ENCODE assay signal across 19 mouse cellular contexts in the genomic region with DNA sequence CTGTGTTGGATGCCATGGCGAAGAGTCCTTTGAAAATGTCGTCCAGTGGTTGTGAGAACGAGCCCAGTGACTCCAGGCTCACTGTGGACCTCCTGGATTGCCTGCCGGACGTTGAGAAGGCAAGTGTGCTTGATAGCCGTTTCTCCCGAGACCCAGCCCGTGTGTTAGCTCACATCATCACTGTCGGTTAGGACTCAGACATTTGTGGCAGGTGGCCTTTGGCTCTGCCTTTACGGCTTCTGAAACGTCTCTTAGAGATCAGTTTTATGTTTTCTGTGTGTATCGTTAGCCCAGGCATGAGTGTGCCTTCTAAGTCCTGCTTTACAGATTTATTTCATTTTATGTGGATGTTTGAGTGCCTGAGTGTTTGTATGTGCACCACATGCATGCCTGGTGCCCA. TPM values are rescaled to one million over a fixed set of nuclear protein-coding genes. Genes with fewer than 3 reads are reported as not detected.
A peak's percentile ranks its signal among the peaks of the same experiment; 100 is the strongest.
DNase-seq lines count a peak whose midpoint lies in the region.
"Had no signal": no experiment of that assay in that cellular context is flagged by ENCODE, and none has a peak within 500 bp of the region (broad histone marks: within the 10 kb centered on the region; RNA-seq: fewer than 3 reads in every experiment).

No protein-coding gene starts in this region.

- no peak overlapping the region for H3K4me3 ChIP-seq in heart, embryonic 10.5 days

- H3K36me3 ChIP-seq in heart, embryonic 10.5 days, result peaks cover 76% of the 10 kb centered on the region
- H3K36me3 ChIP-seq: G1E had no signal

- peak; percentile 60 for DNase-seq in heart, adult 11 months
- no peak for DNase-seq in heart, postnatal 4 days
- peak; percentile 41 for DNase-seq in heart, embryonic 10.5 days (ENCODE audit: low spot score)
- no peak for DNase-seq in heart, postnatal 25 days (ENCODE audit: low spot score)
- DNase-seq: adrenal gland, adult 2 months; adrenal gland, adult 8-10 months; adrenal gland, postnatal 10 days; adrenal gland, postnatal 14 days; adrenal gland, postnatal 25 days; adrenal gland, postnatal 36 days; B cell, adult 2 months; cerebellum, adult 11 months; cerebellum, adult 11-12 months; cerebellum, adult 18-20 months had no signal

- H3K4me1 ChIP-seq in heart, embryonic 10.5 days, result peaks cover 14% of the 10 kb centered on the region; the same call in 1 of the 2 replicates

- no peaks in the 10 kb centered on the region for H3K27me3 ChIP-seq in heart, embryonic 10.5 days (ENCODE audit: insufficient read depth, poor library complexity, severe bottlenecking)
- H3K27me3 ChIP-seq: CH12.LX, Patski had no signal

- H3K9me3 ChIP-seq in heart, embryonic 10.5 days, result no peaks in the 10 kb centered on the region
- H3K9me3 ChIP-seq: G1E had no signal

- H3K27ac ChIP-seq in heart, embryonic 10.5 days, result no peak overlapping the region

- intact Hi-C loops in heart, postnatal 25 days (cut with DNase I), result no loop called here

- WGBS in heart, embryonic 10.5 days, result 95% methylated on average over 12 of the region's 12 CpGs

RNA-seq across cellular contexts. Expression of a gene that starts 26.7 kb away (rescaled TPM):
- total RNA-seq in heart, postnatal 4 days (2021), result 10 to 100 TPM; 33.2 to 35.2 TPM
- 3.1 and 3.4 TPM in 2 replicates for polyA plus RNA-seq in heart, embryonic 10.5 days (2016; fragmentation: Nextera tagmentation; extraction: Ambion mirVana)
- 10 to 100 TPM; 18.1 to 21.5 TPM for total RNA-seq in heart, postnatal 25 days (2021)
- polyA plus RNA-seq: activated CD4-positive, CD25-positive, alpha-beta regulatory T cell, adult 4 months; CD4-positive, CD25-positive, alpha-beta regulatory T cell, adult 4 months had no signal

Comparison
In these comparisons a context has a peak if more than half of its experiments do, and no peak if none do; other contexts are left out.
1. DNase-seq: peak in heart, adult 11 months (single experiment) and heart, embryonic 10.5 days (single experiment); none in heart, postnatal 4 days (single experiment) and heart, postnatal 25 days (single experiment).